In the genomic region with DNA sequence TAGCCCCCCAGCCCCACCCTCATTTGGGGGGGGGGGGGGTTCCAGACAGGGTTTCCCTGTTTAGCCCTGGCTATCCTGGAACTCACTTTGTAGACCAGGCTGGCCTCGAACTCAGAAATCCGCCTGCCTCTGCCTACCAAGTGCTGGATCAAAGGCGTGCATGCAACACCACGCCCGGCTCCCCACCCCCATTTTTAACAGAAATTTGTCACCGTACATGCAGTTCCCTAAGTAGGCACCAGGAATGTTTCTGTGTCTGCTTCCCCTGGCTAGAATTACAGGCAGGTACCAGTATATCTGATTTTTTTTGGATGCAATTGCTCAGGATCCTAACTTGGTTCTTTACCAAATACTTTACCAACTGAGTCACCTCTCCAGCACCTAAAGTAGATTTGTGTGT, we compare ENCODE assay signal across 29 mouse cellular contexts. TPM values are rescaled to one million over a fixed set of nuclear protein-coding genes. Genes with fewer than 3 reads are reported as not detected.
DNase-seq lines count a peak whose midpoint lies in the region; ATAC-seq and TF ChIP-seq lines count a peak whose summit lies in the region.
"Had no signal": no experiment of that assay in that cellular context is flagged by ENCODE, and none has a peak within 500 bp of the region (broad histone marks: within the 10 kb centered on the region; RNA-seq: fewer than 3 reads in every experiment).

No protein-coding gene starts in this region.

- H3K27me3 ChIP-seq in kidney, embryonic 16.5 days (ENCODE audit: insufficient read depth, low read length) = no peaks in the 10 kb centered on the region
- no peaks in the 10 kb centered on the region for H3K27me3 ChIP-seq in lung, postnatal 0 days (replicated peaks; ENCODE audit: insufficient read depth, low read length)
- H3K27me3 ChIP-seq: CH12.LX; embryonic facial prominence, embryonic 15.5 days; forebrain, embryonic 13.5 days; heart, embryonic 13.5 days; Patski had no signal

- H3K27ac ChIP-seq in kidney, embryonic 16.5 days (ENCODE audit: low read length) = peak overlapping the region; percentile 85
- H3K27ac ChIP-seq in lung, postnatal 0 days (ENCODE audit: low read length) = peak overlapping the region; percentile 61; the same call in 1 of the 2 replicates
- H3K27ac ChIP-seq: embryonic facial prominence, embryonic 15.5 days; forebrain, embryonic 13.5 days; hindbrain, embryonic 14.5 days; liver, embryonic 14.5 days had no signal

- TF ChIP-seq EP300 in lung, postnatal 0 days (IDR thresholded peaks at IDR 0.05) = no peak

- H3K4me3 ChIP-seq in kidney, embryonic 16.5 days (ENCODE audit: low read length) = no peak overlapping the region
- H3K4me3 ChIP-seq in lung, postnatal 0 days (ENCODE audit: low read depth, low read length) = no peak overlapping the region
- no peak overlapping the region for H3K4me3 ChIP-seq in lung, adult 2 months (replicated peaks; ENCODE audit: extremely low read depth, low read depth, low read length)
- H3K4me3 ChIP-seq: embryonic facial prominence, embryonic 10.5 days; embryonic facial prominence, embryonic 15.5 days; forebrain, embryonic 13.5 days; heart, embryonic 13.5 days had no signal

- no peak overlapping the region for H3K9ac ChIP-seq in kidney, embryonic 16.5 days (replicated peaks; ENCODE audit: low read length)
- no peak overlapping the region for H3K9ac ChIP-seq in lung, postnatal 0 days (replicated peaks; ENCODE audit: low read depth)
- H3K9ac ChIP-seq: embryonic facial prominence, embryonic 15.5 days; forebrain, embryonic 13.5 days; hindbrain, embryonic 14.5 days; liver, embryonic 14.5 days; lung, embryonic 14.5 days had no signal

- no peak for TF ChIP-seq CTCF in lung, postnatal 0 days (IDR thresholded peaks at IDR 0.05)
- no peak for TF ChIP-seq CTCF in lung, adult 2 months (IDR thresholded peaks at IDR 0.05; ENCODE audit: insufficient read depth, low read length)

- peaks cover 80% of the 10 kb centered on the region for H3K4me1 ChIP-seq in kidney, embryonic 16.5 days (ENCODE audit: insufficient read depth, low read length)
- peaks cover 62% of the 10 kb centered on the region for H3K4me1 ChIP-seq in lung, postnatal 0 days (ENCODE audit: insufficient read depth, low read depth, low read length)
- H3K4me1 ChIP-seq in lung, adult 2 months (ENCODE audit: control insufficient read depth, insufficient read depth, low read length) = peaks cover 69% of the 10 kb centered on the region

- no peak for ATAC-seq in kidney, embryonic 16.5 days (ENCODE audit: low FRiP score, low TSS enrichment)
- no peak for ATAC-seq in lung, postnatal 0 days
- ATAC-seq: forebrain, embryonic 13.5 days; intestine, postnatal 0 days; midbrain, embryonic 16.5 days; Patski had no signal

- WGBS in kidney, embryonic 16.5 days = 94% methylated on average over 6 of the region's 6 CpGs
- WGBS in lung, postnatal 0 days = 88% methylated on average over 6 of the region's 6 CpGs
- 81% methylated on average over 6 of the region's 6 CpGs for WGBS in lung, adult 2 months

- H3K9me3 ChIP-seq in kidney, embryonic 16.5 days (ENCODE audit: low read length) = no peaks in the 10 kb centered on the region
- H3K9me3 ChIP-seq in lung, postnatal 0 days (ENCODE audit: low read length) = no peaks in the 10 kb centered on the region
- H3K9me3 ChIP-seq: embryonic facial prominence, embryonic 10.5 days; embryonic facial prominence, embryonic 15.5 days; forebrain, embryonic 13.5 days; heart, embryonic 13.5 days had no signal

- TF ChIP-seq POLR2A in lung, adult 2 months (IDR thresholded peaks at IDR 0.05; ENCODE audit: borderline replicate concordance, extremely low read depth, low read depth, low read length) = no peak

- no peak overlapping the region for H3K4me2 ChIP-seq in kidney, embryonic 16.5 days (replicated peaks; ENCODE audit: low read depth, low read length)
- no peak overlapping the region for H3K4me2 ChIP-seq in lung, postnatal 0 days (replicated peaks; ENCODE audit: low read depth, low read length)
- H3K4me2 ChIP-seq: embryonic facial prominence, embryonic 15.5 days; forebrain, embryonic 13.5 days; hindbrain, embryonic 14.5 days; midbrain, embryonic 11.5 days had no signal

- peaks cover 7% of the 10 kb centered on the region; the same call in 1 of the 2 replicates for H3K36me3 ChIP-seq in kidney, embryonic 16.5 days (ENCODE audit: insufficient read depth, low read length)
- no peaks in the 10 kb centered on the region for H3K36me3 ChIP-seq in lung, postnatal 0 days (ENCODE audit: insufficient read depth, low read length)
- H3K36me3 ChIP-seq: embryonic facial prominence, embryonic 15.5 days had no signal

- DNase-seq in kidney, adult 18-20 months = no peak
- DNase-seq in lung, postnatal 0 days (ENCODE audit: low spot score) = no peak
- DNase-seq in lung, adult 2 months = no peak
- peak; percentile 49 for DNase-seq in ES-CJ7 (ENCODE audit: low read depth, low spot score)
- DNase-seq in spleen, postnatal 4 days (ENCODE audit: low spot score in 2 of 2) = no peak
- DNase-seq: adrenal gland, adult 8-10 months; cerebellum, adult 8-10 months; cerebellum, postnatal 25 days; gastrocnemius, postnatal 10 days; heart, postnatal 10 days; layer of hippocampus, adult 9-11 months; liver; lung, embryonic 14.5 days; right cerebral cortex, adult 18-20 months; right cerebral cortex, postnatal 4 days; thymus, adult 2 months; thymus, postnatal 36 days had no signal

RNA-seq across cellular contexts. Expression of gene Myh9, which starts 13.1 kb away (rescaled TPM):
- 55.4 and 64.5 TPM in 2 replicates for polyA plus RNA-seq in kidney, embryonic 16.5 days (2015; fragmentation: Nextera tagmentation; extraction: Ambion mirVana)
- 59.3 and 67.3 TPM in 2 replicates for polyA plus RNA-seq in lung, postnatal 0 days (2015; fragmentation: Nextera tagmentation; extraction: Ambion mirVana)
- polyA plus RNA-seq in lung, adult 2 months (2012; rRNA removed) = 133 and 162 TPM in 2 replicates
